Mouse (Mus musculus) kidney, postnatal 0 days (tissue): ENCODE data around the gene C1qtnf4. TPM values are rescaled to one million over a fixed set of nuclear protein-coding genes. Genes with fewer than 3 reads are reported as not detected.

Experiments
- ATAC-seq: fragments of 200-750 bp; cut with Nextera tagmentation; replicated peaks from 2 replicates; pipeline ENCODE4 v1.8.0; 2017; ENCODE audit warnings: low read depth, moderate number of reproducible peaks, moderate TSS enrichment, moderate library complexity; ENCODE audit not compliant: low FRiP score
- DNase-seq: peaks from one replicate; pipeline ENCODE4 v3.0.0-alpha.2; 2016; ENCODE audit warnings: low spot score
- H3K27ac ChIP-seq: fragments of 300-500 bp; sonication (generic); 2 replicates; pipeline ENCODE4 v1.5.1; 2014; ENCODE audit warnings: mild to moderate bottlenecking
- H3K27me3 ChIP-seq: fragments of 300-500 bp; sonication (generic); 2 replicates; pipeline ENCODE4 v1.6.1; 2014; ENCODE audit warnings: low read length, mixed read lengths; ENCODE audit not compliant: insufficient read depth
- H3K36me3 ChIP-seq: fragments of 300-500 bp; sonication (generic); 2 replicates; pipeline ENCODE4 v1.6.1; 2014; ENCODE audit warnings: low read length, mixed read lengths; ENCODE audit not compliant: insufficient read depth
- H3K4me1 ChIP-seq: fragments of 300-500 bp; sonication (generic); replicated peaks from 2 replicates; pipeline ENCODE4 v1.6.1; 2014; ENCODE audit warnings: antibody characterized with exemption, low read length, mixed read lengths; ENCODE audit not compliant: insufficient read depth
- H3K4me2 ChIP-seq: fragments of 300-500 bp; sonication (generic); 2 replicates; pipeline ENCODE4 v1.6.1; 2014; ENCODE audit warnings: mild to moderate bottlenecking, low read length, moderate library complexity, mixed read lengths
- H3K4me3 ChIP-seq: fragments of 300-500 bp; sonication (generic); replicated peaks from 2 replicates; pipeline ENCODE4 v1.5.1; 2014; ENCODE audit warnings: low read depth, low read length
- H3K9ac ChIP-seq: fragments of 300-500 bp; sonication (generic); 2 replicates; pipeline ENCODE4 v1.6.1; 2014; ENCODE audit warnings: low read depth, low read length
- H3K9me3 ChIP-seq: fragments of 300-500 bp; sonication (generic); replicated peaks from 2 replicates; pipeline ENCODE4 v1.6.1; 2016; ENCODE audit warnings: low read length, inconsistent platforms, mixed read lengths
- CTCF ChIP-seq: IDR thresholded peaks from 2 replicates; pipeline ENCODE4 v1.5.1; 2016; ENCODE audit warnings: antibody characterized with exemption, low read depth, mild to moderate bottlenecking, moderate library complexity
- WGBS: fragments of 180-500 bp; shearing (Covaris S2); extraction: QIAGEN DNeasy Blood & Tissue Kit; methylation state at CpG from one replicate; pipeline ENCODE4 v1.1.7; 2014; 5-methylcytosine and 5-hydroxymethylcytosine counted together
- polyA plus RNA-seq: library from polyadenylated mRNA; unstranded; fragments of >200 nt; fragmentation: Nextera tagmentation; extraction: Ambion mirVana; gene quantifications from 2 replicates; pipeline ENCODE4 v1.2.1, GENCODE M21; 2015

Gene C1qtnf4
- polyA plus RNA-seq, 1 experiment from 2014 or later = 28.0 TPM

GRCm38 (mm10) chr2:90864184-90864583 lies 21.5 kb upstream of the C1qtnf4 start:
- no peak for TF ChIP-seq CTCF

GRCm38 (mm10) chr2:90866524-90866923 lies 19.1 kb upstream of the C1qtnf4 start:
- Histone ChIP-seq H3K27ac (no peak overlapping the region), H3K9ac (no peak overlapping the region), H3K4me3 (no peak overlapping the region), H3K4me2 (no peak overlapping the region), H3K4me1 (no peaks in the 10 kb centered on the region), H3K9me3 (no peaks in the 10 kb centered on the region), H3K36me3 (peaks cover 36% of the 10 kb centered on the region), H3K27me3 (no peaks in the 10 kb centered on the region)
- WGBS = 16% methylated on average over 3 of the region's 3 CpGs
- TF ChIP-seq CTCF = peak; percentile 94
- peak; percentile 85 for ATAC-seq
- DNase-seq = peak; percentile 91

More at GRCm38 (mm10) chr2:90864184-90864583, 21.5 kb upstream of the C1qtnf4 start:
- Histone ChIP-seq H3K9me3 (no peaks in the 10 kb centered on the region), H3K4me2 (no peak overlapping the region), H3K27ac (no peak overlapping the region), H3K4me3 (no peak overlapping the region), H3K36me3 (peaks cover 57% of the 10 kb centered on the region), H3K9ac (no peak overlapping the region), H3K27me3 (no peaks in the 10 kb centered on the region), H3K4me1 (no peaks in the 10 kb centered on the region)
- ATAC-seq (no peak), DNase-seq (no peak)

- DNase-seq = peak; percentile 68
- H3K4me3 ChIP-seq = no peak overlapping the region
- no peak for TF ChIP-seq CTCF
- no peak overlapping the region for H3K9ac ChIP-seq
- no peaks in the 10 kb centered on the region for H3K9me3 ChIP-seq
- ATAC-seq = no peak
- no peaks in the 10 kb centered on the region for H3K4me1 ChIP-seq
- H3K27ac ChIP-seq = 0 out of 2 replicates have a peak overlapping the region, but pooled peaks have one; percentile 1
- peaks cover 12% of the 10 kb centered on the region for H3K36me3 ChIP-seq
- WGBS = 30% methylated on average over 4 of the region's 4 CpGs
- no peaks in the 10 kb centered on the region for H3K27me3 ChIP-seq
- H3K4me2 ChIP-seq = no peak overlapping the region
Measured at GRCm38 (mm10) chr2:90870136-90870601, 15.5 kb upstream of the C1qtnf4 start.

GRCm38 (mm10) chr2:90871180-90871961 lies 14.3 kb upstream of the C1qtnf4 start:
- Histone ChIP-seq H3K4me2 (no peak overlapping the region), H3K4me3 (no peak overlapping the region), H3K36me3 (0 out of 2 replicates have a peak, but pooled peaks cover 2% of the 10 kb centered on the region), H3K27me3 (no peaks in the 10 kb centered on the region), H3K4me1 (no peaks in the 10 kb centered on the region), H3K9me3 (no peaks in the 10 kb centered on the region), H3K9ac (no peak overlapping the region), H3K27ac (no peak overlapping the region)
- DNase-seq (no peak), ATAC-seq (no peak)
- no peak; the same call in 1 of the 2 replicates for TF ChIP-seq CTCF
- WGBS = 63% methylated on average over 8 of the region's 8 CpGs

- no peaks in the 10 kb centered on the region for H3K36me3 ChIP-seq
- DNase-seq (no peak), ATAC-seq (no peak)
- 75% methylated on average over 1 of the region's 1 CpGs for WGBS
- no peak overlapping the region for H3K27ac ChIP-seq
- H3K4me2 ChIP-seq = no peak overlapping the region
- H3K9me3 ChIP-seq = no peaks in the 10 kb centered on the region
- H3K9ac ChIP-seq = no peak overlapping the region
- H3K4me3 ChIP-seq = no peak overlapping the region
- no peak for TF ChIP-seq CTCF
- no peaks in the 10 kb centered on the region for H3K27me3 ChIP-seq
- no peaks in the 10 kb centered on the region for H3K4me1 ChIP-seq
Measured at GRCm38 (mm10) chr2:90874025-90874424, 11.6 kb upstream of the C1qtnf4 start.

GRCm38 (mm10) chr2:90875239-90875638 lies 10.4 kb upstream of the C1qtnf4 start:
- H3K4me3 ChIP-seq = no peak overlapping the region
- TF ChIP-seq CTCF = no peak
- no peaks in the 10 kb centered on the region for H3K27me3 ChIP-seq
- H3K4me1 ChIP-seq = no peaks in the 10 kb centered on the region
- WGBS = 66% methylated on average over 2 of the region's 2 CpGs
- H3K9ac ChIP-seq = no peak overlapping the region
- no peaks in the 10 kb centered on the region for H3K36me3 ChIP-seq
- H3K9me3 ChIP-seq = no peaks in the 10 kb centered on the region
- H3K4me2 ChIP-seq = no peak overlapping the region
- ATAC-seq (no peak), DNase-seq (no peak)
- no peak overlapping the region for H3K27ac ChIP-seq
